Comparison of ENCODE assay signal across 9 mouse cellular contexts in the genomic region with DNA sequence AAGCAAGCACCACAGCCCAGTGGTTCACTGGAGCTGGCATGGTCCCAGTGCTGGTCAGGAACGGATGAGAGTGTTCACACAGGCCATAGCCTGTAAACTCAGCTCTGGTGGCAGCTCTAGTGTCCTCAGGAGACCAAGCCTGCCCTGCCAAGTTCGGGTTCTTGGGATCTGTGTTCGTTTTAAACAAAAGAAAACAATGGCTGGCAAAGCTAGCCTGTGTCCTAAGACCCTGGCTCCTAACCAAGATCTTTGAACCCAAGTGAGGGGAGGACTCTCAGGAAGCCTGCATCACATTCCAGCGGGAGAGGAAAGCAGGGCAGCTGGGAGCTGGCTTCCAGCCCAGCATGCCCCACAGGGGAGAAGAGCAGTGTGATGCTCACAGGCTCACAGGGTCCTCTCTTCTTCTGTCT. TPM values are rescaled to one million over a fixed set of nuclear protein-coding genes. Genes with fewer than 3 reads are reported as not detected.
A peak's percentile ranks its signal among the peaks of the same experiment; 100 is the strongest.
DNase-seq lines count a peak whose midpoint lies in the region; ATAC-seq and TF ChIP-seq lines count a peak whose summit lies in the region.
"Had no signal": no experiment of that assay in that cellular context is flagged by ENCODE, and none has a peak within 500 bp of the region (broad histone marks: within the 10 kb centered on the region; RNA-seq: fewer than 3 reads in every experiment).

No protein-coding gene starts in this region.

- 26% methylated on average over 4 of the region's 4 CpGs for whole genome bisulfite sequencing in limb, embryonic 13.5 days
- 50% methylated on average over 4 of the region's 4 CpGs for WGBS in limb, embryonic 10.5 days
- 12% methylated on average over 4 of the region's 4 CpGs for WGBS in kidney, adult 2 months

- H3K4me3 ChIP-seq in limb, embryonic 13.5 days = no peak overlapping the region
- no peak overlapping the region for H3K4me3 ChIP-seq in limb, embryonic 10.5 days
- no peak overlapping the region for H3K4me3 ChIP-seq in kidney, adult 2 months (ENCODE audit: insufficient read depth, low read depth, low read length)

- H3K4me2 ChIP-seq in limb, embryonic 13.5 days (replicated peaks) = no peak overlapping the region

- H3K27me3 ChIP-seq in limb, embryonic 13.5 days = no peaks in the 10 kb centered on the region
- 0 out of 2 replicates have a peak, but pooled peaks cover 6% of the 10 kb centered on the region for H3K27me3 ChIP-seq in limb, embryonic 10.5 days (ENCODE audit: low read depth, poor library complexity, severe bottlenecking)
- no peaks in the 10 kb centered on the region for H3K27me3 ChIP-seq in kidney, adult 2 months (replicated peaks; ENCODE audit: control insufficient read depth, insufficient read depth, low read length)

- peaks cover 3% of the 10 kb centered on the region for H3K9me3 ChIP-seq in limb, embryonic 13.5 days
- no peaks in the 10 kb centered on the region for H3K9me3 ChIP-seq in limb, embryonic 10.5 days (replicated peaks)

- 0 out of 2 replicates have a peak overlapping the region, but pooled peaks have one; percentile 35 for H3K27ac ChIP-seq in limb, embryonic 13.5 days
- H3K27ac ChIP-seq in limb, embryonic 10.5 days = no peak overlapping the region
- H3K27ac ChIP-seq in kidney, adult 2 months (ENCODE audit: insufficient read depth, low read depth, low read length) = peak overlapping the region; percentile 59

- peaks cover 27% of the 10 kb centered on the region for H3K4me1 ChIP-seq in limb, embryonic 13.5 days
- H3K4me1 ChIP-seq in limb, embryonic 10.5 days = peaks cover 16% of the 10 kb centered on the region
- H3K4me1 ChIP-seq in kidney, adult 2 months (ENCODE audit: control insufficient read depth, insufficient read depth, low read length) = peaks cover 3% of the 10 kb centered on the region; the same call in 1 of the 2 replicates

- TF ChIP-seq POLR2A in kidney, adult 2 months (IDR thresholded peaks at IDR 0.05; ENCODE audit: low read depth, low read length) = no peak

- no peak for DNase-seq in limb, embryonic 10.5 days (ENCODE audit: low spot score)
- DNase-seq in cerebellum, adult 11-12 months = peak; percentile 66
- peak; percentile 63 to 74 for DNase-seq in gastrocnemius, adult 8-10 months (ENCODE audit: low spot score in 2 of 2)
- peak; percentile 95 for DNase-seq in kidney, adult 2 months
- DNase-seq in lung, postnatal 36 days = peak; percentile 94
- DNase-seq in thymus, adult 18-20 months = no peak
- DNase-seq in thymus, postnatal 25 days = no peak

- 0 out of 2 replicates have a peak, but pooled peaks have one; percentile 21 for ATAC-seq in limb, embryonic 13.5 days (ENCODE audit: low FRiP score, low read depth)

- TF ChIP-seq CTCF in kidney, adult 2 months (conservative IDR thresholded peaks at IDR 0.05; ENCODE audit: insufficient read depth, insufficient read length, low read depth, low read length) = no peak

- H3K9ac ChIP-seq in limb, embryonic 13.5 days = no peak overlapping the region

- H3K36me3 ChIP-seq in limb, embryonic 13.5 days = no peaks in the 10 kb centered on the region
- no peaks in the 10 kb centered on the region for H3K36me3 ChIP-seq in limb, embryonic 10.5 days
- no peaks in the 10 kb centered on the region for H3K36me3 ChIP-seq in kidney, adult 2 months (ENCODE audit: control insufficient read depth, insufficient read depth, low read length)

RNA-seq across cellular contexts. Expression of a gene that starts 36.1 kb away (rescaled TPM):
- polyA plus RNA-seq in limb, embryonic 13.5 days (2015; fragmentation: Nextera tagmentation; extraction: Ambion mirVana) = not detected in 2 replicates
- polyA plus RNA-seq in limb, embryonic 10.5 days (2016; fragmentation: Nextera tagmentation; extraction: Ambion mirVana) = not detected in 2 replicates
- total RNA-seq in gastrocnemius, adult 8-10 months (2022) = not detected
- not detected in 2 replicates for polyA plus RNA-seq in kidney, adult 2 months (2012; rRNA removed)
- polyA plus RNA-seq: intestine, embryonic 14.5 days had no signal

RNA-seq across cellular contexts. Expression of a gene that starts 44.0 kb away (rescaled TPM):
- polyA plus RNA-seq in limb, embryonic 13.5 days (2015; fragmentation: Nextera tagmentation; extraction: Ambion mirVana) = 10.6 and 11.0 TPM in 2 replicates
- 11.0 and 11.9 TPM in 2 replicates for polyA plus RNA-seq in limb, embryonic 10.5 days (2016; fragmentation: Nextera tagmentation; extraction: Ambion mirVana)
- 1 to 10 TPM; 3.4 to 6.3 (median 4.8) TPM for total RNA-seq in gastrocnemius, adult 8-10 months (2022)
- polyA plus RNA-seq in kidney, adult 2 months (2012; rRNA removed) = 7.3 and 8.7 TPM in 2 replicates

Comparison
In these comparisons a context has a peak if more than half of its experiments do, and no peak if none do; other contexts are left out.
1. DNase-seq: peak in cerebellum, adult 11-12 months (single experiment), gastrocnemius, adult 8-10 months (2 of 2), kidney, adult 2 months (single experiment) and lung, postnatal 36 days (single experiment); none in limb, embryonic 10.5 days (single experiment), thymus, adult 18-20 months (0 of 2) and thymus, postnatal 25 days (single experiment).